Mouse (Mus musculus): Measurements from ENCODE around the gene Rcor2. TPM values are rescaled to one million over a fixed set of nuclear protein-coding genes. Genes with fewer than 3 reads are reported as not detected.

Gene Rcor2
- 1.3 and 1.6 TPM in 2 replicates for polyA plus RNA-seq (2015; fragmentation: Nextera tagmentation; extraction: Ambion mirVana)

GRCm38 (mm10) chr19:7267091-7267741, at the start of gene Rcor2:
Gene Rcor2, plus strand, starts transcription at chr19:7267325.

GRCm38 (mm10) chr19:7240782-7241690, 26.1 kb upstream of the Rcor2 start, which contains the start of gene Naa40:
Gene Naa40, minus strand, starts transcription at chr19:7241183.

Other genes starting within 250 kb of the Rcor2 start
- 7.1 and 19.9 TPM in 2 replicates for gene Fermt3, start 247.9 kb upstream of the Rcor2 start, polyA plus RNA-seq (2015; fragmentation: Nextera tagmentation; extraction: Ambion mirVana)
- gene Stip1, start 227.4 kb upstream of the Rcor2 start, polyA plus RNA-seq (2015; fragmentation: Nextera tagmentation; extraction: Ambion mirVana): 79.0 and 85.8 TPM in 2 replicates
- 5.4 and 6.9 TPM in 2 replicates for gene Macrod1, start 210.5 kb upstream of the Rcor2 start, polyA plus RNA-seq (2015; fragmentation: Nextera tagmentation; extraction: Ambion mirVana)
- 0.68 and 0.73 TPM in 2 replicates for gene Flrt1, start 161.6 kb upstream of the Rcor2 start, polyA plus RNA-seq (2015; fragmentation: Nextera tagmentation; extraction: Ambion mirVana)
- gene Otub1, start 61.0 kb upstream of the Rcor2 start, polyA plus RNA-seq (2015; fragmentation: Nextera tagmentation; extraction: Ambion mirVana): 112 and 117 TPM in 2 replicates
- gene Cox8a, start 49.7 kb upstream of the Rcor2 start, polyA plus RNA-seq (2015; fragmentation: Nextera tagmentation; extraction: Ambion mirVana): 1,989 and 2,052 TPM in 2 replicates
- 17.7 and 19.7 TPM in 2 replicates for gene Naa40, start 26.1 kb upstream of the Rcor2 start, polyA plus RNA-seq (2015; fragmentation: Nextera tagmentation; extraction: Ambion mirVana)
- 32.2 and 32.6 TPM in 2 replicates for gene Mark2, start 74.5 kb downstream of the Rcor2 start, polyA plus RNA-seq (2015; fragmentation: Nextera tagmentation; extraction: Ambion mirVana)
- gene Spindoc, start 115.7 kb downstream of the Rcor2 start, polyA plus RNA-seq (2015; fragmentation: Nextera tagmentation; extraction: Ambion mirVana): 16.6 and 19.6 TPM in 2 replicates
- 2.1 TPM in 2 replicates for gene 2700081O15Rik, start 150.3 kb downstream of the Rcor2 start, polyA plus RNA-seq (2015; fragmentation: Nextera tagmentation; extraction: Ambion mirVana)
- gene Rtn3, start 216.0 kb downstream of the Rcor2 start, polyA plus RNA-seq (2015; fragmentation: Nextera tagmentation; extraction: Ambion mirVana): 103 and 107 TPM in 2 replicates
- 25.3 and 27.3 TPM in 2 replicates for gene Atl3, start 226.7 kb downstream of the Rcor2 start, polyA plus RNA-seq (2015; fragmentation: Nextera tagmentation; extraction: Ambion mirVana)